Mouse (Mus musculus): ENCODE measurements at regions not wholly inside any gene's neighbourhood (a gene's known extent, or its start where the extent isn't known, plus 50 kb on each side); places are given as distances from the start of the nearest gene placed in this dataset.
A peak's percentile ranks its signal among the peaks of the same experiment; 100 is the strongest.

DNA sequence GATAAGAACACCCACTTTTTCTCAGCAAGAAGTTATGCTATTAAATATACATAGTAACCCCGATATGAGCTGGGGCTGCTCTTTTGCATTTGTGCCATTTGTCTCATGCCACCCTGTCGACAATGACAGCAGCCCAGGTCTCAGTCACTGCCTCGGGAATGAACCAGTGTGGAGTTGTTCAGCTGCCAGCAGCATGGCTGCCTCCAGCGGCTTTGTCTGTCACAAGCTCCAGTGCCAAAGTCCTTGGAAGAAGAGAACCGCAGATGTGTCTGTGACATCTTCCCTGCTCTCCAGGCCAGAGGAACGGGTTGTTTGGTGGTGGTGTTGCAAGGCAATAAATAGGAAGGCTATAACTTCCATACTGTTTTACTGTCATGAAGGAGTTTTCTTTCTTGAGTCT lies 130.7 kb downstream of the Cep170 start:
- WGBS = 83% methylated on average over 6 of the region's 6 CpGs
- DNase-seq (ENCODE audit: low spot score) = no peak

DNA sequence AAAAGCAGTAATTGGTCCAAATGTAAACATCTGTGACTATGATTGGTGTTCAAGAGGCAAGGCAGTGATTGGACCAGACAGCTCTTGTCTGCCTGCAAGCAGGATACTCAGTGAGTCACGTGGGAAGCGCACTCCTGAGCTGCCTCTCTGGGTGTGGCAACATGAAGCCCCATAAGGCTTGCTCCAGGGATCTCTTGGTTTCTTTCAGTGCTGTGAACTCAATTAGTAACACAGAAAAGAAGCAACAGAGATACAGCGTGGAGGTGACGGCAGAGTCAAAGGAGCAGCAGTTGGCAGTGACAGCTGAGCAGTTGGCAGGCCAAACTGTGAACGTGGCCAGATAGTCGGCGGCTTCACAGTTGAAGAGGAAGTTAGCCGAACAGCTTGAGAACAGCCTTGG lies 131.9 kb downstream of the Cep170 start:
- 84% methylated on average over 8 of the region's 8 CpGs for WGBS
- Histone ChIP-seq H3K9ac (ENCODE audit: low read length) (no peak overlapping the region), H3K9me3 (ENCODE audit: control insufficient read depth, low read length) (no peaks in the 10 kb centered on the region), H3K27me3 (ENCODE audit: control insufficient read depth, insufficient read depth, low read length) (no peaks in the 10 kb centered on the region), H3K27ac (ENCODE audit: low read depth, low read length) (no peak overlapping the region), H3K4me2 (ENCODE audit: low read depth, low read length, severe bottlenecking) (no peak overlapping the region), H3K4me1 (replicated peaks; ENCODE audit: control insufficient read depth, insufficient read depth, low read length) (no peaks in the 10 kb centered on the region), H3K36me3 (ENCODE audit: control insufficient read depth, insufficient read depth, low read length) (no peaks in the 10 kb centered on the region), H3K4me3 (ENCODE audit: low read depth, low read length) (no peak overlapping the region)
- ATAC-seq (replicated peaks; ENCODE audit: low FRiP score) (no peak), DNase-seq (ENCODE audit: low spot score) (no peak)

More for the DNA sequence above, 130.7 kb downstream of the Cep170 start:
- ATAC-seq (replicated peaks; ENCODE audit: low FRiP score) = no peak
- Histone ChIP-seq H3K27me3 (ENCODE audit: control insufficient read depth, insufficient read depth, low read length) (no peaks in the 10 kb centered on the region), H3K9me3 (ENCODE audit: control insufficient read depth, low read length) (no peaks in the 10 kb centered on the region), H3K27ac (ENCODE audit: low read depth, low read length) (no peak overlapping the region), H3K9ac (ENCODE audit: low read length) (no peak overlapping the region), H3K36me3 (ENCODE audit: control insufficient read depth, insufficient read depth, low read length) (no peaks in the 10 kb centered on the region), H3K4me3 (ENCODE audit: low read depth, low read length) (no peak overlapping the region), H3K4me2 (ENCODE audit: low read depth, low read length, severe bottlenecking) (no peak overlapping the region), H3K4me1 (replicated peaks; ENCODE audit: control insufficient read depth, insufficient read depth, low read length) (no peaks in the 10 kb centered on the region)

DNA sequence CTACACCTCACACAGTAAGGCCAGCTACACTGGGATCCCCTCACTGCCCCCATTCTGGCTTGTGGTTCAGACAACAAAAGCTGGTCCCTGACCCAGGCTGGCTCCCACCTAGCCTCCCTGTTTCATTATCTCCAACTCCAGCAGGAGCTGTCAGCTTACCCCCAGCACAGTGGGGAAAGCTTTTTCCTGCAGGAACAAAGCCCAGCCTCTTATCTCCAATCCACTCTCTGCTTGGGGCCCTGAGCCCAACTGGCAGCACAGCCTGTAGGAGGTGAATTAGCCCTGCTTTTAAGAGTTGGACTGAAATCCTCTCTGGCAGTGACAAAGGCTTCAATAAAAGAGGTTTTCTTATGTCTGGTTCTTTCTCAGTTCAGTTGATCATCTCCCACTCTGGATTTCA lies 138.7 kb downstream of the Cep170 start:
- no peak overlapping the region for H3K27ac ChIP-seq (ENCODE audit: low read depth, low read length)
- H3K4me3 ChIP-seq (ENCODE audit: low read depth, low read length) = no peak overlapping the region
- H3K4me2 ChIP-seq (ENCODE audit: low read depth, low read length, severe bottlenecking) = no peak overlapping the region
- H3K36me3 ChIP-seq (ENCODE audit: control insufficient read depth, insufficient read depth, low read length) = no peaks in the 10 kb centered on the region
- no peaks in the 10 kb centered on the region for H3K27me3 ChIP-seq (ENCODE audit: control insufficient read depth, insufficient read depth, low read length)
- H3K9me3 ChIP-seq (ENCODE audit: control insufficient read depth, low read length) = no peaks in the 10 kb centered on the region
- 0 out of 2 replicates have a peak, but pooled peaks have one; percentile 7 for ATAC-seq (replicated peaks; ENCODE audit: low FRiP score)
- no peaks in the 10 kb centered on the region for H3K4me1 ChIP-seq (replicated peaks; ENCODE audit: control insufficient read depth, insufficient read depth, low read length)
- DNase-seq (ENCODE audit: low spot score) = no peak
- H3K9ac ChIP-seq (ENCODE audit: low read length) = no peak overlapping the region

GRCm38 (mm10) chr1:176671081-176671480 lies 142.8 kb downstream of the Cep170 start:
- Histone ChIP-seq H3K4me1 (replicated peaks; ENCODE audit: control insufficient read depth, insufficient read depth, low read length) (no peaks in the 10 kb centered on the region), H3K36me3 (ENCODE audit: control insufficient read depth, insufficient read depth, low read length) (no peaks in the 10 kb centered on the region), H3K27me3 (ENCODE audit: control insufficient read depth, insufficient read depth, low read length) (no peaks in the 10 kb centered on the region), H3K4me2 (ENCODE audit: low read depth, low read length, severe bottlenecking) (no peak overlapping the region), H3K27ac (ENCODE audit: low read depth, low read length) (no peak overlapping the region), H3K4me3 (ENCODE audit: low read depth, low read length) (no peak overlapping the region), H3K9me3 (ENCODE audit: control insufficient read depth, low read length) (no peaks in the 10 kb centered on the region), H3K9ac (ENCODE audit: low read length) (no peak overlapping the region)
- WGBS = 83% methylated on average over 3 of the region's 3 CpGs
- ATAC-seq (replicated peaks; ENCODE audit: low FRiP score) (no peak), DNase-seq (ENCODE audit: low spot score) (no peak)

DNA sequence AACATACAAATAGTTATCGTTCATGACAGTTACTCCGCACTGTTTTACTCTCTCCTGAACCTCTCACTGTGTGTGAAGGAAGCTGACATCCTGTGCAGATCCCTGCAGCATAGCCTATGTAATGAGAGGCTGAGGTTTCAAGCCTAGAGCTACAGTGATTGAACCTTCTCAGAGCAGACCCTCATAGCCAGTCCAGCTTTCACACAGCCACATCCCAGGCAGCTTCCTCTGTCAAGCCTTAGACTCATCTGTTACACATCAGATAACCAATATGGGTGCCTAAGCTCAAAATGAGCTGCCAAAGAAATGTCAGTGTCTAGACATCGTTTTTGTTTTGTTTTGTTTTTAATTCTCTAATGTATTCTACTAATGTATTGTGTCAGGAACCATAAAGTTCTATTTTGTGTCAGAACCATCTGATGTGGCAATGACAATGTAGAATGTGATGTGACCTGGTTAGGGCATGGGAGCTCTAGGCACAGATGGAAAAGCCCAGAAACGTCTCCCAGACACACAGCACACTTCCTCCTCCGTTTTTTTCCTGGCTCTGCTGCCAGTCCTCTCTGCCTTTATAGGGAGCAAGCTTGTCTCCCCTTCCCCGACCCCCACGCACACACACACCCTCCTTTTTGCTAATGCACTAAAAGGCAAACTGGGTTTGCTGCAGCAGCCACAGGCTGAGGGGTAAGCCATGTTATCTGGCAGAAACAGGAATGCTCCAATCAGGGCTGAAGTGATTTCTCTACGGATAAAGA lies 146.1 kb downstream of the Cep170 start:
- DNase-seq (ENCODE audit: low spot score) (no peak), ATAC-seq (replicated peaks; ENCODE audit: low FRiP score) (no peak)
- H3K9ac ChIP-seq (ENCODE audit: low read length) = no peak overlapping the region
- no peak overlapping the region for H3K4me2 ChIP-seq (ENCODE audit: low read depth, low read length, severe bottlenecking)
- H3K27me3 ChIP-seq (ENCODE audit: control insufficient read depth, insufficient read depth, low read length) = no peaks in the 10 kb centered on the region
- H3K36me3 ChIP-seq (ENCODE audit: control insufficient read depth, insufficient read depth, low read length) = no peaks in the 10 kb centered on the region
- no peak overlapping the region for H3K4me3 ChIP-seq (ENCODE audit: low read depth, low read length)
- no peaks in the 10 kb centered on the region for H3K4me1 ChIP-seq (replicated peaks; ENCODE audit: control insufficient read depth, insufficient read depth, low read length)
- H3K27ac ChIP-seq (ENCODE audit: low read depth, low read length) = no peak overlapping the region
- 77% methylated on average over 8 of the region's 8 CpGs for WGBS
- H3K9me3 ChIP-seq (ENCODE audit: control insufficient read depth, low read length) = no peaks in the 10 kb centered on the region

- no peak overlapping the region for H3K27ac ChIP-seq (ENCODE audit: low read depth, low read length)
- no peak for DNase-seq (ENCODE audit: low spot score)
- whole genome bisulfite sequencing = 94% methylated on average over 6 of the region's 6 CpGs
- H3K4me3 ChIP-seq (ENCODE audit: low read depth, low read length) = no peak overlapping the region
- no peak for ATAC-seq (replicated peaks; ENCODE audit: low FRiP score)
- H3K9ac ChIP-seq (ENCODE audit: low read length) = no peak overlapping the region
- H3K27me3 ChIP-seq (ENCODE audit: control insufficient read depth, insufficient read depth, low read length) = no peaks in the 10 kb centered on the region
- no peaks in the 10 kb centered on the region for H3K36me3 ChIP-seq (ENCODE audit: control insufficient read depth, insufficient read depth, low read length)
- H3K4me2 ChIP-seq (ENCODE audit: low read depth, low read length, severe bottlenecking) = no peak overlapping the region
- H3K4me1 ChIP-seq (replicated peaks; ENCODE audit: control insufficient read depth, insufficient read depth, low read length) = no peaks in the 10 kb centered on the region
- H3K9me3 ChIP-seq (ENCODE audit: control insufficient read depth, low read length) = no peaks in the 10 kb centered on the region
Observed at GRCm38 (mm10) chr1:176660286-176660685, 153.6 kb downstream of the Cep170 start.

DNA sequence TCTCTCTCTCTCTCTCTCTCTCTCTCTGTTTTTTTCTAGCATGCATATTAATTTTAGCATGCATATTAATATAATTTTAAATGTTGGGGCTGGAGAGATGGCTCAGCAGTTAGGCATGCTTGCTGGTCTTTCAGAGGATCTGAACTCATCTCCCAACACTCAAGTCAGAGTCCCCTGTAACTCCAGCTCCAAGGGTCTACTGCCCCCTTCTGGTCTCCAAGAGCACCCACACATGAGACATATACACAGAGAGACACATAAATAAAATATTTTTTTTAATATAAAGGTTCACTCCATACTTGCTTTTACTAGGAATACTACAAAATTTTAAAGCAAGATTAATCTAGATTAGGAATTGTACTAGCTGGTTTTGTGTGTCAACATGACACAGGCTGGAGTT lies 155.2 kb downstream of the Cep170 start:
- no peak overlapping the region for H3K4me3 ChIP-seq (ENCODE audit: low read depth, low read length)
- H3K9me3 ChIP-seq (ENCODE audit: control insufficient read depth, low read length) = no peaks in the 10 kb centered on the region
- H3K27me3 ChIP-seq (ENCODE audit: control insufficient read depth, insufficient read depth, low read length) = no peaks in the 10 kb centered on the region
- no peak overlapping the region for H3K9ac ChIP-seq (ENCODE audit: low read length)
- H3K36me3 ChIP-seq (ENCODE audit: control insufficient read depth, insufficient read depth, low read length) = no peaks in the 10 kb centered on the region
- H3K27ac ChIP-seq (ENCODE audit: low read depth, low read length) = no peak overlapping the region
- no peak for ATAC-seq (replicated peaks; ENCODE audit: low FRiP score)
- H3K4me1 ChIP-seq (replicated peaks; ENCODE audit: control insufficient read depth, insufficient read depth, low read length) = no peaks in the 10 kb centered on the region
- H3K4me2 ChIP-seq (ENCODE audit: low read depth, low read length, severe bottlenecking) = no peak overlapping the region
- no peak for DNase-seq (ENCODE audit: low spot score)

- 48% methylated on average over 3 of the region's 3 CpGs for WGBS
- Histone ChIP-seq H3K36me3 (ENCODE audit: control insufficient read depth, insufficient read depth, low read length) (no peaks in the 10 kb centered on the region), H3K27me3 (ENCODE audit: control insufficient read depth, insufficient read depth, low read length) (no peaks in the 10 kb centered on the region), H3K4me1 (replicated peaks; ENCODE audit: control insufficient read depth, insufficient read depth, low read length) (no peaks in the 10 kb centered on the region), H3K9me3 (ENCODE audit: control insufficient read depth, low read length) (no peaks in the 10 kb centered on the region), H3K4me2 (ENCODE audit: low read depth, low read length, severe bottlenecking) (no peak overlapping the region), H3K27ac (ENCODE audit: low read depth, low read length) (no peak overlapping the region), H3K4me3 (ENCODE audit: low read depth, low read length) (no peak overlapping the region), H3K9ac (ENCODE audit: low read length) (no peak overlapping the region)
- ATAC-seq (replicated peaks; ENCODE audit: low FRiP score) (no peak), DNase-seq (ENCODE audit: low spot score) (no peak)
Observed at GRCm38 (mm10) chr1:176655487-176656333, 158.2 kb downstream of the Cep170 start.
